Mouse (Mus musculus) CH12.LX (cell line): ENCODE results near the gene Ppil1.

Experiments used
- CTCF ChIP-seq, 2 experiments: IDR thresholded peaks in 1 of 2; conservative IDR thresholded peaks in 1 of 2; 2 replicates each; pipeline ENCODE4 v1.5.1; 2011 to 2012; ENCODE audit warnings: low read depth in 2 of 2, low read length in 2 of 2, improper control_type of control experiment in 1 of 2, inconsistent platforms in 1 of 2, mild to moderate bottlenecking in 1 of 2, moderate library complexity in 1 of 2
- ETS1 ChIP-seq: conservative IDR thresholded peaks from 2 replicates; pipeline ENCODE4 v1.6.1; 2012; ENCODE audit warnings: low read depth, mild to moderate bottlenecking, inconsistent platforms, low read length, improper control_type of control experiment, moderate library complexity
- TCF12 ChIP-seq: IDR thresholded peaks from 2 replicates; pipeline ENCODE4 v1.6.1; 2014; ENCODE audit warnings: low read depth, mild to moderate bottlenecking, inconsistent platforms, low read length, improper control_type of control experiment

DNA sequence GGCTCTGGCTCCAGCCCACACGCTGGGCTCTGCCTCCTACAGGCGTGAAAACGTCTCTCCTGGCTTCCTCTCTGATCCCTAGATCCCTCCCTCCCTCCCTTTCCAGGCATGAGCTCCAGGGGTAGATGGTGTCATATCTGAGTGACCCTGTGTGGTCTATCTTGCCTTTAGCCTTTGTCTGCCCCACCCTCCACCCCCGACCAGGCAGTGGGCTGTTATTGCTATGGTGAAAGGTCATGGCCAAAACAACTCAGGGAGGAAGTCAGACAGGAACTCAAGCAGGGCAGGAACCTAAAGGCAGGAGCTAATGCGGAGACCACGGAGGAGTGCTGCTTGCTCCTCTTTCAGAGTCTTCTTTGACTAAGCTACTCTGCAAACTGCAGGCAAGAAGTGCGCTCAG, 52.1 kb downstream of the Ppil1 start:
- no peak for TF ChIP-seq TCF12
- no peak for TF ChIP-seq CTCF (conservative IDR thresholded peaks at IDR 0.05 in 1 of 2, IDR thresholded peaks at IDR 0.05 in 1 of 2; ENCODE audit: low read depth in 2 of 2, low read length in 2 of 2)
- no peak for TF ChIP-seq ETS1
